Comparison of ENCODE assay signal across 18 mouse cellular contexts in genomic region chr19:5864710-5865398, GRCm38 (mm10). TPM values are rescaled to one million over a fixed set of nuclear protein-coding genes. Genes with fewer than 3 reads are reported as not detected.
DNase-seq lines count a peak whose midpoint lies in the region; ATAC-seq lines count a peak whose summit lies in the region.
"Had no signal": no experiment of that assay in that cellular context is flagged by ENCODE, and none has a peak within 500 bp of the region (broad histone marks: within the 10 kb centered on the region; RNA-seq: fewer than 3 reads in every experiment).

No protein-coding gene starts in this region.

- H3K4me1 ChIP-seq in heart, embryonic 13.5 days, result peaks cover 14% of the 10 kb centered on the region
- H3K4me1 ChIP-seq in heart, embryonic 12.5 days (replicated peaks), result peaks cover 8% of the 10 kb centered on the region
- peaks cover 57% of the 10 kb centered on the region for H3K4me1 ChIP-seq in megakaryocyte, embryonic 14.5 days
- H3K4me1 ChIP-seq: embryonic facial prominence, embryonic 12.5 days; forebrain, embryonic 13.5 days; hindbrain, embryonic 10.5 days had no signal

- intact Hi-C loops in heart, postnatal 25 days (cut with DNase I), result no loop called here

- no peak for DNase-seq in heart, postnatal 25 days (ENCODE audit: low spot score)
- DNase-seq in heart, postnatal 4 days, result peak; percentile 56
- DNase-seq: adrenal gland, adult 8-10 months; cerebellum, adult 2 months; cerebellum, postnatal 10 days; gastrocnemius, adult 2 months; gastrocnemius, postnatal 25 days; kidney, adult 8-10 months had no signal

- H3K9me3 ChIP-seq in heart, embryonic 13.5 days, result no peaks in the 10 kb centered on the region
- 0 out of 2 replicates have a peak, but pooled peaks cover 11% of the 10 kb centered on the region for H3K9me3 ChIP-seq in heart, embryonic 12.5 days (replicated peaks)
- H3K9me3 ChIP-seq in megakaryocyte, embryonic 14.5 days, result peaks cover 5% of the 10 kb centered on the region; the same call in 1 of the 2 replicates
- H3K9me3 ChIP-seq: embryonic facial prominence, embryonic 12.5 days; forebrain, embryonic 13.5 days; intestine, embryonic 15.5 days had no signal

- 84% methylated on average over 20 of the region's 20 CpGs for WGBS in heart, embryonic 13.5 days
- WGBS in heart, embryonic 12.5 days, result 86% methylated on average over 20 of the region's 20 CpGs

- no peak overlapping the region for H3K27ac ChIP-seq in heart, embryonic 13.5 days (replicated peaks)
- no peak overlapping the region for H3K27ac ChIP-seq in heart, embryonic 12.5 days (ENCODE audit: poor library complexity, severe bottlenecking)
- H3K27ac ChIP-seq: embryonic facial prominence, embryonic 12.5 days; forebrain, embryonic 13.5 days; gastrocnemius, adult 2 months; hindbrain, embryonic 10.5 days; hindbrain, embryonic 14.5 days; intestine, embryonic 15.5 days had no signal

- H3K36me3 ChIP-seq in heart, embryonic 13.5 days, result peaks cover 100% of the 10 kb centered on the region
- H3K36me3 ChIP-seq in heart, embryonic 12.5 days, result peaks cover 100% of the 10 kb centered on the region
- peaks cover 91% of the 10 kb centered on the region for H3K36me3 ChIP-seq in megakaryocyte, embryonic 14.5 days (replicated peaks; ENCODE audit: low read length)

- no peak overlapping the region for H3K4me2 ChIP-seq in heart, embryonic 13.5 days
- H3K4me2 ChIP-seq in heart, embryonic 12.5 days, result no peak overlapping the region
- H3K4me2 ChIP-seq: embryonic facial prominence, embryonic 12.5 days; forebrain, embryonic 13.5 days; hindbrain, embryonic 14.5 days; intestine, embryonic 15.5 days had no signal

- ATAC-seq in heart, embryonic 13.5 days (ENCODE audit: extremely low read depth, insufficient number of reproducible peaks, low FRiP score, low TSS enrichment), result no peak
- no peak for ATAC-seq in heart, embryonic 12.5 days (ENCODE audit: insufficient number of reproducible peaks, low FRiP score)
- no peak for ATAC-seq in megakaryocyte, adult 5-6 weeks (ENCODE audit: poor library complexity, severe bottlenecking)
- ATAC-seq: forebrain, embryonic 13.5 days; intestine, embryonic 15.5 days had no signal

- 0 out of 2 replicates have a peak overlapping the region, but pooled peaks have one; percentile 19 for H3K9ac ChIP-seq in heart, embryonic 13.5 days
- no peak overlapping the region for H3K9ac ChIP-seq in heart, embryonic 12.5 days
- H3K9ac ChIP-seq: embryonic facial prominence, embryonic 12.5 days; forebrain, embryonic 13.5 days; hindbrain, embryonic 14.5 days; intestine, embryonic 15.5 days had no signal

- no peaks in the 10 kb centered on the region for H3K27me3 ChIP-seq in heart, embryonic 13.5 days (replicated peaks)
- no peaks in the 10 kb centered on the region for H3K27me3 ChIP-seq in heart, embryonic 12.5 days (replicated peaks)
- H3K27me3 ChIP-seq in megakaryocyte, embryonic 14.5 days (replicated peaks), result no peaks in the 10 kb centered on the region
- H3K27me3 ChIP-seq: embryonic facial prominence, embryonic 12.5 days; forebrain, embryonic 13.5 days; intestine, embryonic 15.5 days had no signal

- H3K4me3 ChIP-seq in heart, embryonic 13.5 days, result no peak overlapping the region
- no peak overlapping the region for H3K4me3 ChIP-seq in heart, embryonic 12.5 days
- H3K4me3 ChIP-seq in megakaryocyte, embryonic 14.5 days (replicated peaks), result peak overlapping the region; percentile 26
- H3K4me3 ChIP-seq: embryonic facial prominence, embryonic 12.5 days; forebrain, embryonic 13.5 days; gastrocnemius, adult 2 months; hindbrain, embryonic 10.5 days; intestine, embryonic 15.5 days had no signal

RNA-seq across cellular contexts. Expression of gene Frmd8, which starts 10.2 kb away (rescaled TPM):
- polyA plus RNA-seq in heart, embryonic 13.5 days (2015; fragmentation: Nextera tagmentation; extraction: Ambion mirVana), result 27.4 and 29.0 TPM in 2 replicates
- 10 to 100 TPM in 1 of 2 experiments, 1 to 10 TPM in 1; 8.9 to 11.1 TPM for total RNA-seq in heart, postnatal 25 days (2021)
- 10 to 100 TPM; 18.6 to 20.9 TPM for total RNA-seq in heart, postnatal 4 days (2021)
- polyA plus RNA-seq in heart, embryonic 12.5 days (2016; fragmentation: Nextera tagmentation; extraction: Ambion mirVana), result 33.7 and 34.2 TPM in 2 replicates
- polyA plus RNA-seq in megakaryocyte, embryonic 14.5 days (2012; ENCODE audit: insufficient read depth, low replicate concordance), result 28.5 and 57.6 TPM in 2 replicates
- 21.4 and 21.9 TPM in 2 replicates for total RNA-seq in megakaryocyte, adult 5-6 weeks (2015)
- 19.3 and 23.3 TPM in 2 replicates for total RNA-seq in megakaryocyte, adult 5-6 weeks (2017)

RNA-seq across cellular contexts. Expression of gene Slc25a45, which starts 12.8 kb away (rescaled TPM):
- polyA plus RNA-seq in heart, embryonic 13.5 days (2015; fragmentation: Nextera tagmentation; extraction: Ambion mirVana), result 3.7 and 4.2 TPM in 2 replicates
- total RNA-seq in heart, postnatal 25 days (2021), result 1 to 10 TPM; 3.5 to 4.1 TPM
- total RNA-seq in heart, postnatal 4 days (2021), result 1 to 10 TPM; 5.4 to 6.2 TPM
- 3.5 and 3.9 TPM in 2 replicates for polyA plus RNA-seq in heart, embryonic 12.5 days (2016; fragmentation: Nextera tagmentation; extraction: Ambion mirVana)
- polyA plus RNA-seq in megakaryocyte, embryonic 14.5 days (2012; ENCODE audit: insufficient read depth, low replicate concordance), result 3.6 and 6.9 TPM in 2 replicates
- total RNA-seq in megakaryocyte, adult 5-6 weeks (2015), result 55.6 and 67.9 TPM in 2 replicates
- total RNA-seq in megakaryocyte, adult 5-6 weeks (2017), result 69.1 and 73.5 TPM in 2 replicates

RNA-seq across cellular contexts. Expression of gene Tigd3, which starts 29.1 kb away (rescaled TPM):
- 1.9 and 2.0 TPM in 2 replicates for polyA plus RNA-seq in heart, embryonic 13.5 days (2015; fragmentation: Nextera tagmentation; extraction: Ambion mirVana)
- under 1 TPM; 0.22 to 0.68 TPM for total RNA-seq in heart, postnatal 25 days (2021)
- total RNA-seq in heart, postnatal 4 days (2021), result 1 to 10 TPM; 2.0 TPM
- polyA plus RNA-seq in heart, embryonic 12.5 days (2016; fragmentation: Nextera tagmentation; extraction: Ambion mirVana), result 1.5 and 1.9 TPM in 2 replicates
- polyA plus RNA-seq in megakaryocyte, embryonic 14.5 days (2012; ENCODE audit: insufficient read depth, low replicate concordance), result 0.57 and 1.3 TPM in 2 replicates
- 0.54 and 0.59 TPM in 2 replicates for total RNA-seq in megakaryocyte, adult 5-6 weeks (2015)
- total RNA-seq in megakaryocyte, adult 5-6 weeks (2017), result 1.0 and 1.8 TPM in 2 replicates

RNA-seq across cellular contexts. Expression of gene Dpf2, which starts 48.0 kb away (rescaled TPM):
- polyA plus RNA-seq in heart, embryonic 13.5 days (2015; fragmentation: Nextera tagmentation; extraction: Ambion mirVana), result 98.1 and 104 TPM in 2 replicates
- total RNA-seq in heart, postnatal 25 days (2021), result 10 to 100 TPM; 87.4 to 96.1 TPM
- total RNA-seq in heart, postnatal 4 days (2021), result 100 to 1,000 TPM; 111 to 119 TPM
- polyA plus RNA-seq in heart, embryonic 12.5 days (2016; fragmentation: Nextera tagmentation; extraction: Ambion mirVana), result 111 and 118 TPM in 2 replicates
- polyA plus RNA-seq in megakaryocyte, embryonic 14.5 days (2012; ENCODE audit: insufficient read depth, low replicate concordance), result 23.0 and 44.7 TPM in 2 replicates
- 52.2 and 52.4 TPM in 2 replicates for total RNA-seq in megakaryocyte, adult 5-6 weeks (2015)
- 88.7 and 107 TPM in 2 replicates for total RNA-seq in megakaryocyte, adult 5-6 weeks (2017)

RNA-seq across cellular contexts. Expression of gene Cdc42ep2, which starts 59.8 kb away (rescaled TPM):
- polyA plus RNA-seq in heart, embryonic 13.5 days (2015; fragmentation: Nextera tagmentation; extraction: Ambion mirVana), result 8.9 and 9.3 TPM in 2 replicates
- 1 to 10 TPM; 9.1 to 9.8 TPM for total RNA-seq in heart, postnatal 25 days (2021)
- 10 to 100 TPM; 14.2 to 14.7 TPM for total RNA-seq in heart, postnatal 4 days (2021)
- 6.5 and 7.3 TPM in 2 replicates for polyA plus RNA-seq in heart, embryonic 12.5 days (2016; fragmentation: Nextera tagmentation; extraction: Ambion mirVana)
- polyA plus RNA-seq in megakaryocyte, embryonic 14.5 days (2012; ENCODE audit: insufficient read depth, low replicate concordance), result 4.4 and 15.7 TPM in 2 replicates
- 3.0 and 3.4 TPM in 2 replicates for total RNA-seq in megakaryocyte, adult 5-6 weeks (2015)
- 1.7 and 1.9 TPM in 2 replicates for total RNA-seq in megakaryocyte, adult 5-6 weeks (2017)
- total RNA-seq: granulocyte monocyte progenitor cell, adult 5-6 weeks had no signal

Comparison
In these comparisons a context has a peak if more than half of its experiments do, and no peak if none do; other contexts are left out.
1. RNA of gene Slc25a45, which starts 12.8 kb away (total RNA-seq): 55.6 to 73.5 TPM in megakaryocyte, adult 5-6 weeks; 5.4 to 6.2 TPM in heart, postnatal 4 days and 3.5 to 4.1 TPM in heart, postnatal 25 days; every median in the first group is over 4 times any median in the second.